Mouse (Mus musculus): ENCODE results near the gene Jade2.

- no peak for TF ChIP-seq EP300 (optimal IDR thresholded peaks at IDR 0.05)
- TF ChIP-seq CTCF (IDR thresholded peaks at IDR 0.05; ENCODE audit: low read depth), result no peak
Observed at GRCm38 (mm10) chr11:51845981-51846883, 11.2 kb downstream of the Jade2 start.

Measured in stomach, postnatal 0 days (tissue).